Mouse (Mus musculus) embryonic facial prominence, embryonic 11.5 days (tissue): Measurements from ENCODE around the gene Slc16a2. TPM values are rescaled to one million over a fixed set of nuclear protein-coding genes. Genes with fewer than 3 reads are reported as not detected.

Source experiments
- ATAC-seq: fragments of 200-750 bp; cut with Nextera tagmentation; replicated peaks from 2 replicates; pipeline ENCODE4 v1.8.0; 2017; ENCODE audit warnings: low read depth; ENCODE audit not compliant: insufficient number of reproducible peaks, low FRiP score, low TSS enrichment
- DNase-seq: peaks from one replicate; pipeline ENCODE4 v3.0.0-alpha.2; 2015; ENCODE audit warnings: low spot score
- H3K27ac ChIP-seq: fragments of 300-500 bp; sonication (generic); replicated peaks from 2 replicates; pipeline ENCODE4 v1.5.1; 2014; ENCODE audit warnings: mild to moderate bottlenecking, low read depth, low read length, control low read depth
- H3K27me3 ChIP-seq: fragments of 300-500 bp; sonication (generic); 2 replicates; pipeline ENCODE4 v1.6.1; 2014; ENCODE audit warnings: mild to moderate bottlenecking, low read length, moderate library complexity, mixed read lengths; ENCODE audit not compliant: control insufficient read depth, insufficient read depth
- H3K36me3 ChIP-seq: fragments of 300-500 bp; sonication (generic); replicated peaks from 2 replicates; pipeline ENCODE4 v1.6.1; 2014; ENCODE audit warnings: low read depth, mild to moderate bottlenecking, low read length, moderate library complexity, mixed read lengths; ENCODE audit not compliant: control insufficient read depth, insufficient read depth
- H3K4me1 ChIP-seq: fragments of 300-500 bp; sonication (generic); 2 replicates; pipeline ENCODE4 v1.6.1; 2014; ENCODE audit warnings: low read length, mixed read lengths; ENCODE audit not compliant: control insufficient read depth, insufficient read depth
- H3K4me2 ChIP-seq: fragments of 300-500 bp; sonication (generic); 2 replicates; pipeline ENCODE4 v1.6.1; 2014; ENCODE audit warnings: low read depth, mild to moderate bottlenecking, control low read depth, low read length, moderate library complexity
- H3K4me3 ChIP-seq: fragments of 300-500 bp; sonication (generic); 2 replicates; pipeline ENCODE4 v1.5.1; 2014; ENCODE audit warnings: low read depth, low read length, control low read depth
- H3K9ac ChIP-seq: fragments of 300-500 bp; sonication (generic); replicated peaks from 2 replicates; pipeline ENCODE4 v1.6.1; 2014; ENCODE audit warnings: mild to moderate bottlenecking, control low read depth, low read length
- H3K9me3 ChIP-seq: fragments of 300-500 bp; sonication (generic); replicated peaks from 2 replicates; pipeline ENCODE4 v1.6.1; 2016; ENCODE audit warnings: mild to moderate bottlenecking, low read length, inconsistent platforms, mixed read lengths; ENCODE audit not compliant: control insufficient read depth
- WGBS: fragments of 180-500 bp; shearing (Covaris S2); extraction: QIAGEN DNeasy Blood & Tissue Kit; methylation state at CpG from one replicate; pipeline ENCODE4 v1.1.7; 2014; 5-methylcytosine and 5-hydroxymethylcytosine counted together
- polyA plus RNA-seq: library from polyadenylated mRNA; unstranded; fragments of >200 nt; fragmentation: Nextera tagmentation; extraction: Ambion mirVana; gene quantifications from 2 replicates; pipeline ENCODE4 v1.2.1, GENCODE M21; 2014

Gene Slc16a2
- polyA plus RNA-seq, 1 experiment from 2014 or later, result 11.9 TPM

GRCm38 (mm10) chrX:103785681-103786080, 36.1 kb downstream of the Slc16a2 start:
- Histone ChIP-seq H3K36me3 (no peaks in the 10 kb centered on the region), H3K4me2 (no peak overlapping the region), H3K9me3 (no peaks in the 10 kb centered on the region), H3K27me3 (no peaks in the 10 kb centered on the region), H3K4me3 (no peak overlapping the region), H3K9ac (no peak overlapping the region), H3K27ac (no peak overlapping the region), H3K4me1 (no peaks in the 10 kb centered on the region)
- ATAC-seq (no peak), DNase-seq (no peak)
- 68% methylated on average over 2 of the region's 2 CpGs for WGBS

- no peaks in the 10 kb centered on the region for H3K36me3 ChIP-seq
- no peak for ATAC-seq
- H3K4me3 ChIP-seq, result no peak overlapping the region
- H3K27ac ChIP-seq, result no peak overlapping the region
- H3K4me2 ChIP-seq, result no peak overlapping the region
- no peak overlapping the region for H3K9ac ChIP-seq
- peaks cover 2% of the 10 kb centered on the region; the same call in 1 of the 2 replicates for H3K27me3 ChIP-seq
- no peaks in the 10 kb centered on the region for H3K9me3 ChIP-seq
- no peaks in the 10 kb centered on the region for H3K4me1 ChIP-seq
- no peak for DNase-seq
Measured at GRCm38 (mm10) chrX:103776412-103776811, 45.4 kb downstream of the Slc16a2 start.

DNA sequence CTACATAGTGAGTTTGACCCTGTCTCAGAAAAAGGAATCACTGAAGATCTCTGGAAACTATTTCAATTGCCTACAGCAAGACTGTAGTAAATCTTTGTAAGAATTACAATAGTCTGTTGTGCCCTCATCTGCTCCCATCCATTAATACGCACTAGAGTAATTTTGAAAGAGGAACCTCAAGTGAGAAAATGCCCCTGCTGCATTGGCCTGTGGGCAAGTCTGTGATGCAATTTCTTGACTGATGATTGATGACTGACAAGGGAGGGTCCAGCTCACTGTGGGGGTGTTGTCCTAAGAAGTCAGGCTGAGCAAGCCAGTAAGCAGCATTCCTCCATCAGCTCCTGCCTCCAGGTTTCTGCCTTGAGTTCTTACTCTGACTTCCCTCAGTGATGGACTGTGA, 75.6 kb downstream of the Slc16a2 start:
- ATAC-seq, result no peak
- no peak overlapping the region for H3K4me3 ChIP-seq
- H3K27me3 ChIP-seq, result peaks cover 2% of the 10 kb centered on the region; the same call in 1 of the 2 replicates

GRCm38 (mm10) chrX:103744171-103745039, 77.4 kb downstream of the Slc16a2 start:
- ATAC-seq (peak; percentile 80), DNase-seq (peak; percentile 87)
- Histone ChIP-seq H3K4me2 (no peak overlapping the region), H3K36me3 (no peaks in the 10 kb centered on the region), H3K27me3 (peaks cover 6% of the 10 kb centered on the region; the same call in 1 of the 2 replicates), H3K9me3 (no peaks in the 10 kb centered on the region), H3K4me3 (no peak overlapping the region), H3K4me1 (no peaks in the 10 kb centered on the region), H3K9ac (no peak overlapping the region), H3K27ac (no peak overlapping the region)
- 36% methylated on average over 7 of the region's 7 CpGs for WGBS

More for the DNA sequence above, 75.6 kb downstream of the Slc16a2 start:
- no peaks in the 10 kb centered on the region for H3K9me3 ChIP-seq
- no peak for DNase-seq
- H3K27ac ChIP-seq, result no peak overlapping the region
- no peak overlapping the region for H3K4me2 ChIP-seq
- no peaks in the 10 kb centered on the region for H3K36me3 ChIP-seq
- WGBS, result 100% methylated on average over 1 of the region's 1 CpGs
- H3K4me1 ChIP-seq, result no peaks in the 10 kb centered on the region
- no peak overlapping the region for H3K9ac ChIP-seq

GRCm38 (mm10) chrX:103742057-103742315, 79.8 kb downstream of the Slc16a2 start:
- no peak overlapping the region for H3K4me3 ChIP-seq
- H3K4me1 ChIP-seq, result no peaks in the 10 kb centered on the region
- no peaks in the 10 kb centered on the region for H3K36me3 ChIP-seq
- WGBS, result 89% methylated on average over 2 of the region's 2 CpGs
- H3K9me3 ChIP-seq, result no peaks in the 10 kb centered on the region
- H3K27me3 ChIP-seq, result peaks cover 13% of the 10 kb centered on the region
- no peak overlapping the region for H3K27ac ChIP-seq
- no peak overlapping the region for H3K9ac ChIP-seq
- H3K4me2 ChIP-seq, result no peak overlapping the region
- ATAC-seq, result no peak
- DNase-seq, result no peak

DNA sequence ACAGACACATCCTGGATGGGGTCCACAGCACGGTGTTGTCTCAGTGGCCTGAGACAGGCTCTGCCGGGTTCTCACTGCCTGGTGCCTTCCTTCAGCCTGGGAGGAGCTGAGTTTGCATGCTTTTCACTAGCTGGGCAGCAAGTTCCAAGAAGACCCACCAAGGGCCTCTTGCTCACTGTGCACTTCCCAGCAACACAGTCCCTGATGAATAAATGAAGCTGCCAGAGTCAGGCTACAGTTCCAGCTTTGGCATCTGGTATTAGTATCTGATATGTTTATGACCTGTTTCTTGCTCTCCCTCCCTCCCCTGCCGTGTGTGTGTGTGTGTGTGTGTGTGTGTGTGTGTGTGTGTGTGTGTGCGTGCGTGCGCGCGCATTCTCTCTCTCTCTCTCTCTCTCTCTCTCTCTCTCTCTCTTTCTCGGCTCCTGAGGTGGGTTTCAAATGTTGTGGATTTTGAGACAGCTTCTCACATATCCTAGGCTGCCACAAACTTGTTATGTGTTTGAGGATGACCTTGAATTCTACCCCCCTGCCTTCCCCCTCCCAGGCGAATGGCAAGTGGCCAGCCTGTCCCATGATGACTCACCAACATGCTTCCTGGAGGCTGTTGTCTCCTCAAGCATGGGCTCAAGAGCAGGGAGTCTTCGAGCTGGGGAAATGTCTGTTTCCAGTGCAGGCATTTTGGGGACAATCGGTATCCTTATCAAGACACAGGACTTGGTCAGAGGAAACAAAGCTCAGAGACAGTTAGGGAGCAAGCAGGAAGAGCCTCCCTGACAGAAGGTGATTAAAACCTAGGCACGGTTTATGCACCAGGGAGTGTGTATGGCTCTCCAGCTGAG, 80.3 kb downstream of the Slc16a2 start:
- no peaks in the 10 kb centered on the region for H3K9me3 ChIP-seq
- no peak overlapping the region for H3K4me3 ChIP-seq
- H3K9ac ChIP-seq, result no peak overlapping the region
- H3K36me3 ChIP-seq, result no peaks in the 10 kb centered on the region
- no peaks in the 10 kb centered on the region for H3K4me1 ChIP-seq
- DNase-seq, result no peak
- 53% methylated on average over 7 of the region's 13 CpGs for WGBS
- H3K4me2 ChIP-seq, result no peak overlapping the region
- no peak for ATAC-seq
- H3K27me3 ChIP-seq, result peaks cover 13% of the 10 kb centered on the region
- no peak overlapping the region for H3K27ac ChIP-seq

GRCm38 (mm10) chrX:103734041-103734625, 87.7 kb downstream of the Slc16a2 start:
- no peak overlapping the region for H3K27ac ChIP-seq
- no peak overlapping the region for H3K4me2 ChIP-seq
- no peak overlapping the region for H3K9ac ChIP-seq
- ATAC-seq (no peak), DNase-seq (no peak)
- H3K9me3 ChIP-seq, result no peaks in the 10 kb centered on the region
- 90% methylated on average over 7 of the region's 7 CpGs for WGBS
- H3K36me3 ChIP-seq, result no peaks in the 10 kb centered on the region
- no peak overlapping the region for H3K4me3 ChIP-seq
- peaks cover 16% of the 10 kb centered on the region; the same call in 1 of the 2 replicates for H3K27me3 ChIP-seq
- H3K4me1 ChIP-seq, result no peaks in the 10 kb centered on the region
